Mouse (Mus musculus) bone marrow, adult 2 months (tissue): ENCODE measurements around the gene Ninj2.

ENCODE experiments used
- CTCF ChIP-seq: fragments of 200-500 bp; IDR thresholded peaks from 2 replicates; pipeline ENCODE4 v1.5.1; 2011; ENCODE audit warnings: low read length, control low read depth; ENCODE audit not compliant: control insufficient read depth, insufficient read depth
- POLR2A ChIP-seq: fragments of 200-500 bp; IDR thresholded peaks from 2 replicates; pipeline ENCODE4 v1.6.1; 2011; ENCODE audit warnings: low read depth, mild to moderate bottlenecking, control low read depth, low read length, borderline replicate concordance; ENCODE audit not compliant: control insufficient read depth

DNA sequence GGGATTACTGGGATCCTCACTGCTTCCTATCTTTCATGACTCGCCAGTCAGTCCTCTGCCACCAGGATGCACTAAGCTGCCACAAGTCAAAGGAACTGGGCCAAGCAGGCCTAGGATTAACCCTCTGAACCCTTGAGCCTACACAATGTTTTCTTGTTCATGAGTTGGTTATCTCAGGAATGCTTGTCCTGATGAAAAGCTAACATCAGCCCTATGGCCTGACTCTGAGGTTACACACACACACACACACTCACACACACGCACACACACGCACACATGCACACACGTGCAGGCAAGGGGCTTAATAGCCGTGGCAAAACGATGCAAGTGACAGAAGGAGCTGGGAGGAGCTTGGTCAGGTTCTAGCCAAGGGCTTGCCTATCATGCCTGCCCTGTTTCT, 132.2 kb downstream of the Ninj2 start:
- TF ChIP-seq POLR2A (no peak), CTCF (no peak)
